Mouse (Mus musculus): ENCODE measurements around the gene Man2a2.

- TF ChIP-seq CTCF (IDR thresholded peaks at IDR 0.05; ENCODE audit: low read depth) (no peak), EP300 (IDR thresholded peaks at IDR 0.05; ENCODE audit: low read depth) (no peak)
These were observed 10.7 kb downstream of the Man2a2 start for GRCm38 (mm10) chr7:80360435-80360834.

Measured in liver, postnatal 0 days (tissue).